Mouse (Mus musculus): ENCODE results near the gene Gtf2h1.

GRCm38 (mm10) chr7:46764672-46765071 lies 31.2 kb upstream of the Gtf2h1 start:
- TF ChIP-seq HCFC1 (IDR thresholded peaks at IDR 0.05; ENCODE audit: borderline replicate concordance, insufficient read depth, low read length) (no peak), MAFK (IDR thresholded peaks at IDR 0.05; ENCODE audit: insufficient read depth, low read depth, low read length) (no peak), CHD2 (IDR thresholded peaks at IDR 0.05; ENCODE audit: low read depth, low read length) (no peak), ZC3H11A (IDR thresholded peaks at IDR 0.05; ENCODE audit: borderline replicate concordance, low read depth, low read length) (no peak)
